Mouse (Mus musculus): Measurements from ENCODE around the gene Ccar1. TPM values are rescaled to one million over a fixed set of nuclear protein-coding genes. Genes with fewer than 3 reads are reported as not detected.
A peak's percentile ranks its signal among the peaks of the same experiment; 100 is the strongest.
"Not testable (repeated sequence)": the region's sequence is repeated elsewhere in the genome, so short reads cannot be mapped to it uniquely, and the experiment has no call there.

Gene Ccar1
- polyA plus RNA-seq, 1 experiment = 171 TPM

DNA sequence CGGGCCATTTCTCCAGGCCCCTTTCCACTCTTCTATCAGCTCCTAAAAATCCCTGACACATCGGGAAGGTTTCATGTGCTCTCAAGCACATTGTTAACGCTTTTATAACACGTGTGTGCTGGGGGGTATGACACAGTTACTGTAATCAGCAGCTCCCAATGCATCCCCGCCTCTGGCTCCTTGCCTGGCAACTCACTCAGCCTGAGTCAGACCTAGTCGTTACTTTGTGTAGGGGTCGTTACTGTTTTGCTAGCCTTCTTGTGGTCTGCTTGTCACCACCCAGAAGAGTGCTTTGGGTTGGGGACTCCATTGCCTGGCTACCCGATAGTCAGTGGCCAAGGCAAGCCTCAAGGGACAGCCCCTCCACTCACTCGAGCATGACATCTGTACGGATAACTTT lies 61.3 kb downstream of the Ccar1 start:
- TF ChIP-seq POLR2A (IDR thresholded peaks at IDR 0.05; ENCODE audit: control insufficient read depth, extremely low read depth, insufficient read depth, low read length, poor library complexity) (no peak), CTCF (IDR thresholded peaks at IDR 0.05; ENCODE audit: borderline replicate concordance, control insufficient read depth, extremely low read depth, insufficient read depth, low read length, poor library complexity) (no peak)
- 83% methylated on average over 10 of the region's 10 CpGs for WGBS
- no peak overlapping the region for H3K27ac ChIP-seq (ENCODE audit: control insufficient read depth, insufficient read depth, low read length)
- no peaks in the 10 kb centered on the region for H3K27me3 ChIP-seq (ENCODE audit: control insufficient read depth, insufficient read depth, low read length)
- H3K4me1 ChIP-seq (replicated peaks; ENCODE audit: control insufficient read depth, insufficient read depth, low read length) = peaks cover 5% of the 10 kb centered on the region; the same call in 1 of the 2 replicates
- DNase-seq = no peak
- no peak overlapping the region for H3K4me3 ChIP-seq (ENCODE audit: control insufficient read depth, insufficient read depth, low read length)
- H3K36me3 ChIP-seq (ENCODE audit: control insufficient read depth, insufficient read depth, low read length) = no peaks in the 10 kb centered on the region

DNA sequence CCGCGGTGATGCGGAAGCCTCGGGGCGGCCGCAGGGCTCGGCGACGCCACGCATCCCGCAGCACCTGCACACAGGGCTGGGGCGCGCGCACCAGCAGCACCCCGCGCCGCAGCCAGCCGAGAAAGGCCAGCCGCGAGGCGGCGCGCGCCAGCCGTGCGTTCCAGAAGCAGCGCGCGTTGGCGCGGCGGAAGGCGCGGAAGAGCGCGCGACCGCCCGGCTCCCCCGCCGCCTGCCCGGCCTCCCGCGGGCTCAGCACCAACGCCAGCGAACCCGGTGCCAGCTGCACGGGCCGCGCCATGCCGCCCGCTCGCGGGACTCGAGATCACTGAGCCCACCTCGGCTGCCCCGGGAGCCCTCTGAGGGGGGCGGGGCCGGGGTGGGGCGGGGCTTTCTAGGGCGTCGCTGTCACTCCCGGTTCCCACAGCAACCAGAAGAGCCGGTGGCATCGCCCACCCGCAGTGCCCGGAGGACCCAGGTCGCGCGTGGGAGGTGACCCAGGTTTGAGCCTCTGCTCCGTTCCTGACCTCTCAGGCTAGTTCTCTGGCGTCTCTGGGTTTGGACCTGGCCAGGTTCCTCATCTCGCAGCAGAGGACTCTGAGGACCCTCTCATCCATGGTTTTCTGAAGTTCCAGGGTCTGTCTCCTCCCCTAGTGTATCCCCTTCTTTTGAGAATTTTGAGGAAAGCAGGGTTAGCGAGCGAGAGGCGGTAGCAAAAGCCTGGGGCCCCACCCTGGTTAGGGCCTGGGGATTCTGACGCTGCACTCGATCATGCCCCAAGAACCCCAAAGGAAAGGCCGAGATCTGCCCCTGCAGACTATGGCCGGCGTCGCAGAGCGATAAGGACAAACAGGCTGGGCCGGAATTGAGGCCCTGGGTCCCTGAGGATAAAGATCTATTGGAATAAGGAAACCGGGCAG lies 66.1 kb downstream of the Ccar1 start, which contains the start of gene Stox1:
Gene Stox1 (minus strand): TSS at position 358 of the 917 bp plus-strand sequence.
- 5% methylated on average over 85 of the region's 85 CpGs for WGBS
- peaks cover 8% of the 10 kb centered on the region; the same call in 1 of the 2 replicates for H3K4me1 ChIP-seq (replicated peaks; ENCODE audit: control insufficient read depth, insufficient read depth, low read length)
- H3K36me3 ChIP-seq (ENCODE audit: control insufficient read depth, insufficient read depth, low read length) = no peaks in the 10 kb centered on the region
- H3K4me3 ChIP-seq (ENCODE audit: control insufficient read depth, insufficient read depth, low read length) = peak within 1 kb of the TSS; percentile 59
- no peak for TF ChIP-seq POLR2A (IDR thresholded peaks at IDR 0.05; ENCODE audit: control insufficient read depth, extremely low read depth, insufficient read depth, low read length, poor library complexity)
- peak; percentile 52; the same call in 1 of the 2 replicates for TF ChIP-seq CTCF (IDR thresholded peaks at IDR 0.05; ENCODE audit: borderline replicate concordance, control insufficient read depth, extremely low read depth, insufficient read depth, low read length, poor library complexity)
- DNase-seq = peak; percentile 59
- no peak within 1 kb of the TSS for H3K27ac ChIP-seq (ENCODE audit: control insufficient read depth, insufficient read depth, low read length)
- H3K27me3 ChIP-seq (ENCODE audit: control insufficient read depth, insufficient read depth, low read length) = no peaks in the 10 kb centered on the region; the same call in 1 of the 2 replicates

DNA sequence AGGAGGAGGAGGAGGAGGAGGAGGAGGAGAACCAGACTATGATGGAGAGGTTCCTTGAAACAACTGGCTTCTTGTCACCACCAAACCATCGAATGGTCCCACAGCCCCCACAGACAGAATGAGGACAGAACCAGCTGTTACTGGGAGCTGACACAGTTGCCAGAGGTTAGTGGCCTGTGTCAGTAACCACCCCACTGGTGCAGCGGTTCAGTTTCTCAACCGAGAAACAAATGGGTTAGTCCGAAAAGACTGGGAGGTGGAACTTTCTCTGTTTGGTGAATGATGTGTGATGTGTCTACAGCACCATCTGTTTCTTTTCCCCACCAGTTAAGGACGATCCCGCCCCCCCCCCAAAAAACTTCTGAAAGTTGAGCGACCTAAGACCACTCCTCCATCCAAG lies 67.2 kb downstream of the Ccar1 start:
- Histone ChIP-seq H3K4me1 (replicated peaks; ENCODE audit: control insufficient read depth, insufficient read depth, low read length) (peaks cover 8% of the 10 kb centered on the region; the same call in 1 of the 2 replicates), H3K27me3 (ENCODE audit: control insufficient read depth, insufficient read depth, low read length) (no peaks in the 10 kb centered on the region; the same call in 1 of the 2 replicates), H3K4me3 (ENCODE audit: control insufficient read depth, insufficient read depth, low read length) (no peak overlapping the region), H3K27ac (ENCODE audit: control insufficient read depth, insufficient read depth, low read length) (no peak overlapping the region), H3K36me3 (ENCODE audit: control insufficient read depth, insufficient read depth, low read length) (no peaks in the 10 kb centered on the region)
- no peak for DNase-seq
- WGBS = 25% methylated on average over 7 of the region's 7 CpGs
- TF ChIP-seq POLR2A (IDR thresholded peaks at IDR 0.05; ENCODE audit: control insufficient read depth, extremely low read depth, insufficient read depth, low read length, poor library complexity) (no peak), CTCF (IDR thresholded peaks at IDR 0.05; ENCODE audit: borderline replicate concordance, control insufficient read depth, extremely low read depth, insufficient read depth, low read length, poor library complexity) (no peak)

DNA sequence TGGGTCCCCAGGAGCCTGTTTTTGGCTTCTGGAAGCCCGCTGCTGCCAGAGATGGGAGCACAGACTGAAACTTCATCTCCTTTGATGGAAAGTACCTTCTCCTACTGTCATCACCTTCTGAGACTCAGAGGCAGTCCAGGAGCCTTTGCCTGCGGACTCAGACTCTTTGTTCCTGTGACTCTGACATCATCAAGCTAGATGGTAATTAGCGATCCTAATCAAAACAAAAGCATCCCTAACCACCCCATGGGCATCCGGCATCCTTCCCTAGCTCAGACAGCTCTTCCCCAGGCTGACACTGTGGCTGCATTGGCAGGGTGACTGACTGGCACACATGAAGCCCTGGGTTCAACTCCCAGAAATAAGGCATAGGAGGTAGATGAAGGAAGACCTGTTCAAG lies 69.4 kb downstream of the Ccar1 start:
- Histone ChIP-seq H3K4me3 (ENCODE audit: control insufficient read depth, insufficient read depth, low read length) (no peak overlapping the region), H3K4me1 (replicated peaks; ENCODE audit: control insufficient read depth, insufficient read depth, low read length) (peaks cover 8% of the 10 kb centered on the region; the same call in 1 of the 2 replicates), H3K27ac (ENCODE audit: control insufficient read depth, insufficient read depth, low read length) (no peak overlapping the region), H3K36me3 (ENCODE audit: control insufficient read depth, insufficient read depth, low read length) (no peaks in the 10 kb centered on the region), H3K27me3 (ENCODE audit: control insufficient read depth, insufficient read depth, low read length) (no peaks in the 10 kb centered on the region; the same call in 1 of the 2 replicates)
- no peak for DNase-seq
- TF ChIP-seq CTCF (IDR thresholded peaks at IDR 0.05; ENCODE audit: borderline replicate concordance, control insufficient read depth, extremely low read depth, insufficient read depth, low read length, poor library complexity) (no peak), POLR2A (IDR thresholded peaks at IDR 0.05; ENCODE audit: control insufficient read depth, extremely low read depth, insufficient read depth, low read length, poor library complexity) (no peak)
- 61% methylated on average over 4 of the region's 4 CpGs for WGBS

DNA sequence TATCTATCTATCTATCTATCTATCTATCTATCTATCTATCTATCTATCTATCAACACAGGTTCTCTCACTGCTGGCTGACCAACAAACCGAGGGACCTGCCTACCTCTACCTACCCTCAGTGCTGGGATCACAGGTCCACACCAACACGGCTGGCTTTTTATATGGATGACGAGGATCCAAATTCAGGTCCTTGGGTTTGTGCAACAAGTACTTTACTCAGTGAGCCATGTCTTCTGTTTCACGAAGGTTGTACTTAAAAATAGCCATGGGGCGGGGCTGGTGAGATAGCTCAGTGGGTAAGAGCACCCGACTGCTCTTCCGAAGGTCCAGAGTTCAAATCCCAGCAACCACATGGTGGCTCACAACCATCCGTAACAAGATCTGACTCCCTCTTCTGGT lies 71.5 kb downstream of the Ccar1 start:
- H3K4me1 ChIP-seq (replicated peaks; ENCODE audit: control insufficient read depth, insufficient read depth, low read length); H3K27me3 ChIP-seq (ENCODE audit: control insufficient read depth, insufficient read depth, low read length): not testable (repeated sequence)
- 90% methylated on average over 8 of the region's 8 CpGs for WGBS

DNA sequence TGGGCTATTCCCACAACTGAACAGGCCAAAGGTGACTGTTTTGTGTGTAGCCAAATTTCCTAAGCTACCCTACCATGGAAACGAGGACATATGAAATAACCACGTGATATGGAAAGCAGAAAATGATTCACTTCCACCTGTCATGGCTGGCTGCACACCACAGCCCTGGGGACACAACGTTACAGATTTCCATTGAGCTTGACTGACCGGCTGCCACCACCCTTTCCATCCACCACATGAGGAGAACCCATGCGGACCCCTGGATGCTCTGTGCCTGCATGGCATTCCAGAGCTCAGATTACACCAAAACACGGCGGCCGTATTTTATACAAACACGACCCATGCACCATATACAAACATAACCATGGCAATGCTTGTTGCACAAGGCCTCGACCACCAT lies 78.6 kb downstream of the Ccar1 start:
- WGBS = 88% methylated on average over 10 of the region's 10 CpGs
- H3K36me3 ChIP-seq (ENCODE audit: control insufficient read depth, insufficient read depth, low read length) = no peaks in the 10 kb centered on the region
- DNase-seq = no peak

More for the DNA sequence above, 71.5 kb downstream of the Ccar1 start:
- not testable (repeated sequence) for H3K36me3 ChIP-seq (ENCODE audit: control insufficient read depth, insufficient read depth, low read length); DNase-seq; H3K27ac ChIP-seq (ENCODE audit: control insufficient read depth, insufficient read depth, low read length); H3K4me3 ChIP-seq (ENCODE audit: control insufficient read depth, insufficient read depth, low read length)

More for the DNA sequence above, 78.6 kb downstream of the Ccar1 start:
- H3K4me3 ChIP-seq (ENCODE audit: control insufficient read depth, insufficient read depth, low read length) = no peak overlapping the region
- TF ChIP-seq CTCF (IDR thresholded peaks at IDR 0.05; ENCODE audit: borderline replicate concordance, control insufficient read depth, extremely low read depth, insufficient read depth, low read length, poor library complexity) (no peak), POLR2A (IDR thresholded peaks at IDR 0.05; ENCODE audit: control insufficient read depth, extremely low read depth, insufficient read depth, low read length, poor library complexity) (no peak)
- no peak overlapping the region for H3K27ac ChIP-seq (ENCODE audit: control insufficient read depth, insufficient read depth, low read length)
- no peaks in the 10 kb centered on the region for H3K4me1 ChIP-seq (replicated peaks; ENCODE audit: control insufficient read depth, insufficient read depth, low read length)
- no peaks in the 10 kb centered on the region for H3K27me3 ChIP-seq (ENCODE audit: control insufficient read depth, insufficient read depth, low read length)
